Mouse (Mus musculus) layer of hippocampus, adult 11-12 months (tissue): Measurements from ENCODE around the gene Gars.
A peak's percentile ranks its signal among the peaks of the same experiment; 100 is the strongest.

Experiments used
- DNase-seq: peaks from one replicate; pipeline ENCODE4 v3.0.0; 2022; ENCODE audit warnings: low spot score

The Gars gene

DNA sequence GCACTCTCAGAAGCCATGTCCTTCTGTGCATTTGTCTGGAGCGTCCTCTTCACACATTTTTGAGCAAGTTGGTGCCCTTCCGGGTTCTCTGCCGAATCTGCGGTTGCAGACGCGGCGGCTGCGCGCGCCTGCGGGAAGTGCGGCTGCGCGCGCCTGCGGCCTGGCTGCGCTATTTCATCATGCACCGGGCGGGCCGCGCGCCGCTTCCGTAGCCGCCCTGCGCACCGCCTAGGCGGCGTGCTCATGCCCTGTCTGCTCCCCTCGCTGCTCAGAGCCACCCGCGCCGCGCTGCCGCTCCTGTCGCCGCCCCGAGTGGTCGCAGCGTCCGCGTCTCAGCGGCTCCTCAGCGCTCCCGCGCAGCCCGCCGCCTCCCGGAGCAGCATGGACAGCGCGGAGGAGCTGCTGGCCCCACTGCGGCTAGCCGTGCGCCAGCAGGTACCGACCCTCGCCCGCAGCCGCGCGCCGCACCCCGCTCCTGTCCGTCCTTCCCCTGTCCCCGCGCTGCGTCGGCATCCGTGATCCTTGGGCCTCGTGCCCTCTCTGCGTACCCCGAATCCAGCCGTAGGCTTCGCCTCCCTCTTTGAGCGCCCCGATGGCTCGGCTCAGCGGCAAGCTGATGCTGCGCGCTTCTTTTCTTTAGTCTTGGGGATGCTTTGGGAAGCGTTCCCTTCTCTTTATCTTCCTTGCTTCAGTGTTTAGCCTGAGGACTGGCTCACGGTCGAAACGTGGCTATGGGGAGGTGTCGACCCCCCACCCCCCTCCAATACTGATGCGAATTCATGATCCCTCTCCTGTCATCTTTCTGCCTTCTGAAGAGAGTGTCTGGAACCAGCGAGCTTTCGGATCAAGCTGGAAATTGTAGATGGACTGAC, at the start of gene Gars:
Gars (plus strand) TSS at position 209 of the 872 bp plus-strand sequence.
- DNase-seq, result peak; percentile 87

- no peak for DNase-seq
These were observed 49.7 kb upstream of the Gars start for GRCm38 (mm10) chr6:54988141-54988540.

DNA sequence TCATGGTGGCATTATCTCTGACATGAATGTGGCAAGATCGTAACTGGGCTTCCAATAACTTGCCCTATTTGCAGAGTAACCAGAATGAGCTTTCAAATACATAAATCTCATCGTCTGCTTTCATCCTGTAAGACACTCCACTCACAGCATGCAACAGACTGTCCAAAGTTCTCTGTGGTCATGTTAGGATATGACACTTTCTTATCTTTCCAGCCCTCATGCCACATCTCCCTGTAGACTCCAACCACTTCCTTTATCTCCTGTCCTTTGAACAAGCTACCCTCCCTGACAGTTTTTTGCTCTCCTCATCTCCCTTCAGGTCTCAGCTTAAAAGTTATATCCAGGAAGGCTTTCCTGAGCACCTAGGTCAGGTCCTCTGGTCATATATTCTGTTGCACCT, 46.6 kb upstream of the Gars start:
- no peak for DNase-seq

DNA sequence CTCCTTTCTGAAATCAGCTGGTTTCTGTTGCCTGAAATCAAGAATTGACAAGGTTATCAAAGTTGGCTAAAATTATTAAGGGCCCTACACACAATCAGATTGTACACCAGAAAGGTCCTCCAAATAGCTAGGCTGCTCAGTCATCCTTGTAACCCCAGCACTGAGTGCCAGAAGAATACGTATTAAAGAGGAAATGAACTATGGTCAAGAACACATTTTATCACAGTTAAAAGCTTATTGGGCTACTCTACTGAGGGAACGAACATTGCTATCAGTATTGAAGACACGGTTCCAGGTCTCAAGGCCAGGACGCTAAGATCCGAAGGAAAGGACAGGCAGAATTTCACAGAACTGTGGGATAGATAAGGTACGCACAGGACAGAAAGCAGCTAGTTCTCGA, 45.7 kb upstream of the Gars start:
- peak; percentile 24 for DNase-seq

DNA sequence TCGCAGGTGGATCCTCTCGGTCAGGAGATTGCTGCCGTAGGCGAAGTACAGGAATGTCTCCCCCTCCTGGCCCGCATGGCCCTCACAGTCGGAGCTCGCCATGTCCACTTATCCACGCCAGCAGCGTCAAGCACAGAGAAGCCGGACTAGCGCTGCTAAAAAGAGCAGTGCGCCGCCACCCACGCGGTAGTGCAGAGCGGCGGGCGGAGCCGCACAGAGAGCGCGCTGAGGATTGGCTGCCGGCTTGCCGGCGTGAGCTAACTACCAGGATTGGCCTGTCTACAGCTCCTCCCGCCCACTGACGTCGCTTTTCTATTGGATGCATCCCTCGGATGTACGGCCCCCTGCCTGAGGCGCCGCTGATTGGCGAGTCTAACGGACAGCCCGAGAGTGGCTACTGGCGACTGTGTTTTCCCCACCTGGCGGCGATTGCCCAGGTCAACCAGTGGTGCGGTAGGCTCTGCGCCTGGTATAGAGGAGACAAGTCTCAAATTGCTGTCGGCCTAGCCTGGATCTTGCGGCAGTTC, 45.0 kb upstream of the Gars start, which contains the start of gene Ggct:
Ggct (minus strand) TSS at position 217 of the 527 bp plus-strand sequence.
- DNase-seq, result peak; percentile 97

DNA sequence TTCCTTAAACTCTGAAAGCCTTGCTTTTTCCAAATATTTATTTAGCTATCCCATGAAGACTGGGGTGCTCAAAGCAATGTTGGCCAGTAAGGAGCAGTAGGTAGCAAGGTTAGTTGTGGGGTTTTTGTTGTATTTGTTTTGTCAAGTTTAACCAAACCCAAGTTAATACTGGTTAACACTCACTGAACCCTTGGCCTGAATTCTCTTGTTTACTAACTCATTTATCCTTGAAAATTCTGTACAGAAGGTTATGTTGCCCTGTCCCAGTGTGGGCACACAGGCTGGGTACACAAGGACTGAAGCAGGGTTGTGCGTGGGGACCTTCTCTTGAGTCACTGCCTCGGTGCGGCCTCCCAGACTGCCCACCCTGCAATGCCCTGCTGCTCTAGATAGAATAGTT, 41.4 kb upstream of the Gars start:
- no peak for DNase-seq

- DNase-seq, result no peak
These were observed 40.1 kb upstream of the Gars start for GRCm38 (mm10) chr6:54997726-54998125.

DNA sequence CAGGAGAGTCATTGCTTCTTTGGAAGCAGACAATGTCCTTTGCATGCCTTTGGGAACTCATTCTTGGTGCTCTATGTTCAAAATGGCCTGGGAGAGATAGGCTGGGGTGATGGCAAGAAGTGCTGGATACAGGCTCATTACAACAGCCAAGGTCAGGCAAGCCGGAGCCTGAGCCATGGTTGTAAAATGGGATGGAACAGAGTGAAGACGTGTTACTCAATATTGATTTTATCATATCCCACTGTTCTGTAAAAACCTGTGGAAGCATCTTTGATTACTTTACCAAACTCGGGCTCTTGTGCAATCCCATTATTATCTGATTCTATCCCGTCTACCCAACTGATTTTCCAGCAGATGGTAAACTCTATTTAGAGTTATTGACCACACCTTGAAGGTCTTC, 36.5 kb upstream of the Gars start:
- DNase-seq, result no peak

DNA sequence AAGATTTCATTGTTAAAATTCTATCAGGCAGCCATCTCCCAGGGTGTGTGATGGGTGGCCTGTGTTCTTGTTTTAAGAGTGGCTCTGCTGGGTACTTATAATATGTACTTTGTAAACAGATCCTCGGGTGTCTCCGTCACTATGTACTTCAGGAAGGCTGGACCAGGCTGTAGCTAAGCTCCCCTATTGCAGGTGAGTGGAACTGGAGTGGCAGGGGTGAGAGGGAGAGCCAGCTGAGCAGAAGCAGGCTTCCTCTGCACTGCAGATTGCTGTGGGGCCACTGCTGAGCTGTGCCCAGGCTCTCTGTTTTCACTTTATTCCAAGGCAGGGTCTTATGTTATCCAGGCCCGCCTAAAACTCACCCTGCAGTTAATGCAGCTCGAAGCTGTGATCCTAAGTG, 35.4 kb upstream of the Gars start:
- DNase-seq, result no peak

DNA sequence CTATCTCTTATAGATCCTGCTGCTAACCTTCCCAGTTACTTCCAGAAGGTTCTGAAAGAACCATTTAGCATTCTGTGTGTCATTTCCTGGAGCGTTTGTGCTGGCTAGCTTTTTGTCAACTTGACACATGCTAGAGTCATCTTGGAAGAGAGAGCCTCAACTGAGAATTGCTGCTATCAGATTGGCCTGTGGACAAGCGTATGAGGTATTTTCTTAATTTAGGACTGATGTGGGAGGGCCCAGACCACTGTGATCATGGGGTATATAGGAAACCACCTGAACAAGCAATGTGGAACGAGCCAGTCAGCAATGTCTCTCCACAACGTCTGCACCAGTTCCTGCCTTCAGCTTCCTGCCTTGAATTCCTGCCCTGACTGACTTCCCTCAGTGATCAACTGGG, 34.2 kb upstream of the Gars start:
- no peak for DNase-seq

DNA sequence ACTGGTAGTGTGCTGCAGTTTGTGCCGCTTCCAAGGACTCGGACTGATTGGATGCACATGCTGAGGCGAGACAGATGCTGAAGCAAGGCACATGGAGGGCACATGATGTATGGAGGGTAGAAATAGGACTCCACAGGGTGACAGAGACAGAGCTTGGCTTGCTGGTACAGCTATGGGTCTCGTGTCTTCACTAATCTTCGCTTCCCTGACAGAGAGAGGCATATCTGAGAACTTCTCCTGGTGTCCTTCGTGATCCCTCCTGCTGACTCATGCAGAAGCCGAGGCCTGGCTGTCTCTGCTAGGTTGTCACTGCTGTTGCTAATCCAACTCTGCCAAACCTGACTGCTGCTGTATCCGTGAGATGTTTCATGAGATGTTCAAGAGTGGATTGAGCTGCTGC, 29.4 kb upstream of the Gars start:
- DNase-seq, result no peak

- peak; percentile 41 for DNase-seq
These were observed 28.2 kb upstream of the Gars start for GRCm38 (mm10) chr6:55009391-55010230.

DNA sequence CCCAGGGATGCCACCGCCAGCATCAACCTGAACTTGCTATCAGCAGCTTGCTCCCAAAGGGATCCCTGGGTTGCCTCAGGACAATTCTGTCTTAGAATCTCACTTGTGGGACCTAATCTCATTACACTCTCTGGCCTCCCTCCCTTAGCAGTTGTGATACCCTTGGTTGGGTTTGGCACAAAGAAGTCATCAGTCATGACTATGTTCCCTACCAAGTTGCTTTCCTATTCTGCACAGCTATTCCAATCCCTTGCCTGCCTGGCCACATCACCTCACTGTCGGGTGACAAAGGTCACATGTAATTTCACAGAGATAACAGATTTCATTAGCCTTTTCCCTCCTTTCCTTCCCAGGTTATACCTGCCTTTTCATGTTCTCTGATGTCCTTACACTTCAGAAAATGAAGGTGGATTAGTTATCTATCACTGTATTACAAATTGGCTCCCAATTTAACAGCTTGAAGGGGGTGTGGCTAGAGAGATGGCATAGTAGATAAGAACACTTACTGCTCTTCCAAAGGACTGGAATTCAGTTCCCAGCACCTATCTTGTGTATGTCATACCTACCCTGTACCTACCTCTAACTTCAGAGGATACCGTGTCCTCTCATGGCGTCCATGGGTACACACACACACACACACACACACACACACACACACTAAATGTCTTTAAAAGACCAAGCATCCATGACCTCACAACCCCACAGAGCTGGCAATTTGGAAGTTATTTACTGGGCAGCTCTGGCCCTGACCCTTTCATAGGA, 27.3 kb upstream of the Gars start:
- DNase-seq, result no peak

DNA sequence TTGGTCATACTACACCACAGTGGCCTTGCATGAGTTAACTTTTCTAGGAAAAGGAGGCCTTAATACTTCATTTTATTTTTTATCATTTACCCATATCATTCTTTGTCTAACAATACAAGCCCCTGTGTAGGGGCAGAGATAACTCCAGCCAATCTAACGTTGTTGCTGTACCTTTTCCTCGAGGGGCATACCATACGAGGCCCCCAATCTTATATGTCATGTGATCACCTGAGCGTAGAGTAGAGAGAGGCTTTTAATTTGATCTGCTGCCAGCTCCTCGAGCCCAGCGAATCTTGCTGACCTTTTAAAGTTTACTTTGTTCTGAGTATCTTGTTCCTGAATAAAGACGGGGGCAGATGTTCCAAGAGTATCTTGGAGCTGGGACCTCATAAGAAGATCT, 25.3 kb upstream of the Gars start:
- DNase-seq, result no peak

GRCm38 (mm10) chr6:55014184-55014583, 23.6 kb upstream of the Gars start:
- DNase-seq, result no peak

DNA sequence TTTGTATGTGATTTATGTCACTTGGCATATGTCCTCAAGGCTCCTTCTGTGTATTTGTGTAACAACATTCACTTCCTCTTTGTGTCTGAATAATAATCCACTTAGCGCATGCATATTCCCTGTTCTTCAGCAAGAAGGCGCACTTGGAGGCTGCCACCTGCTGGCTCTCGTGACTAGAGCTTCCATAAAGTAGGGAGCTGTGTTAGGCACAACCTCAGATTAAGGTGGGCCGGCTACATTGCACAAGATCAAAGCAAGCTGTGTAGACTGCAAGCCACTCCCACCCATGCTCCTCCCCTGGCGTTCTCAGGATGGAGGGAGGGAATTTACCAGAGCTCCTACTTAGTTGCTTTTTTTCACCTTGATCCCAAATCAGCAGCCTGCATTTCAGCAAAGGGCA, 21.6 kb upstream of the Gars start:
- DNase-seq, result peak; percentile 64

- DNase-seq, result peak; percentile 78
These were observed 20.9 kb upstream of the Gars start for GRCm38 (mm10) chr6:55016710-55017583.

GRCm38 (mm10) chr6:55018417-55018816, 19.4 kb upstream of the Gars start:
- no peak for DNase-seq

DNA sequence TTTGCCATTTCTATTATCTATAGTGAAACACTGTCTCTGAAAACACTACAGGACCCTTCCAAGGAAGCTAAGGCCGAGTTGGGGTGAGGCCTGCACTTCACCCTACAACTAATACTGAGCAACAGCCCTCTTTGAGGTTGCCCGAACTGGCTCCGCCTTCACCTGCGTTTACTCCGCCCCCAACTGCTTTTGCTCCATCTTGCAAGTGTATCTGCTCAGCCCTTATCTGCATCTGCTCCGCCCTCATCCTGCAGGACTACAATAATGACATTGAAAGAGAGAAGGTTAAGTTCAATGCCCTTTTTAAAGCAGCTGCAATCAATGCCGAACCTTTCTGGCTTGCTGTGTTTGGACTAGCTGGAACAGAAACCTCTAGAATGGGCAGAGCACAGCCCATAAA, 16.0 kb upstream of the Gars start:
- DNase-seq, result no peak

DNA sequence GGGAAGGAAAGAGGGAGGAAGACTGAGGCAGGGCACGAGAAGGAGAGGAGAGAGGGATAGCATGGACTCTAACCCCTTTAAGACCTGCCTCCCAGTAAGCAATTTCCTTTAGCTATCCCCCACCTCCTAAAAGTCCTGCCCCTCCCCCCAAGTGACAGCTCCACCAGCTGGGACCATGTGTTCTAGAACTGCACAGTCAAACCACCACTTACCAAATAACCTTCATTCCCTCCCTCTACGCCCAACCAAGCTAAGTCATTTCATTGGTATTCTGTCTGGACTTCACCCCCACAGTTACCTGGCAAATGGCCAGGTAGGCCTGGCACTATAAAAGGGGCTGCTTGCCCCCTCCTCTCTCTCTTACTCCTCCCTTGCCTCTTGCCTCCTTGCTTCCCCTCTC, 10.2 kb upstream of the Gars start:
- DNase-seq, result no peak

DNA sequence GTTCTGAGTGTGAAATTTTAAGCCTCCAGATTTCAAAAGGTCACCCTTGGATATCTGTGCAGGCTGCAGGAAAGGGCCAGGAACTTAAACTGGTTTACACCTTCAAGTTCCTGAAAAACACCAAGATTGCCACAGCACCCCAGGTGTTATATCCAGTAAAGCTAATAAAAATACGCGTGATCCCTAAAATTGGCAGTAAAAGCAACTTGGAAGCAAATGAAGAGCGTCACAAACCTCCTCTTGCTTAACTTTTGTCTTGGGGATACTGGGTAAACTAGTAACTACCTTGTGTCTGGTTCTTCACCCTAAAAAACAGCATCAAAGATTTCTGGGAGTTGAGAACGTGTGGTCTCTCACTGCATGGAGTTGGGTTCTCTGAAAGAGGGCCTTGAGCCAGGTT, 1.1 kb upstream of the Gars start:
- DNase-seq, result no peak
